Mouse (Mus musculus) stomach, postnatal 0 days (tissue): Measurements from ENCODE around the gene Pdia2. TPM values are rescaled to one million over a fixed set of nuclear protein-coding genes. Genes with fewer than 3 reads are reported as not detected.

Experiments used
- ATAC-seq: fragments of 200-750 bp; cut with Nextera tagmentation; 2 replicates; pipeline ENCODE4 v1.8.0; 2017; ENCODE audit not compliant: low FRiP score, low TSS enrichment
- DNase-seq: peaks from one replicate; pipeline ENCODE4 v3.0.0-alpha.2; 2016; ENCODE audit warnings: low spot score
- H3K27ac ChIP-seq: fragments of 300-500 bp; sonication (generic); replicated peaks from 2 replicates; pipeline ENCODE4 v1.5.1; 2014; ENCODE audit warnings: mild to moderate bottlenecking, control low read depth
- H3K27me3 ChIP-seq: fragments of 300-500 bp; sonication (generic); 2 replicates; pipeline ENCODE4 v1.6.1; 2014; ENCODE audit warnings: low read length; ENCODE audit not compliant: control insufficient read depth, insufficient read depth
- H3K36me3 ChIP-seq: fragments of 300-500 bp; sonication (generic); 2 replicates; pipeline ENCODE4 v1.6.1; 2014; ENCODE audit warnings: low read length, mixed read lengths; ENCODE audit not compliant: control insufficient read depth, insufficient read depth
- H3K4me1 ChIP-seq: fragments of 300-500 bp; sonication (generic); replicated peaks from 2 replicates; pipeline ENCODE4 v1.6.1; 2014; ENCODE audit warnings: antibody characterized with exemption; ENCODE audit not compliant: control insufficient read depth, insufficient read depth
- H3K4me2 ChIP-seq: fragments of 300-500 bp; sonication (generic); replicated peaks from 2 replicates; pipeline ENCODE4 v1.6.1; 2014; ENCODE audit warnings: low read depth, mild to moderate bottlenecking, control low read depth, moderate library complexity
- H3K4me3 ChIP-seq: fragments of 300-500 bp; sonication (generic); 2 replicates; pipeline ENCODE4 v1.5.1; 2014; ENCODE audit warnings: low read depth, low read length, control low read depth
- H3K9ac ChIP-seq: fragments of 300-500 bp; sonication (generic); 2 replicates; pipeline ENCODE4 v1.6.1; 2014; ENCODE audit warnings: mild to moderate bottlenecking, low read length, control low read depth, mixed read lengths
- H3K9me3 ChIP-seq: fragments of 300-500 bp; sonication (generic); 2 replicates; pipeline ENCODE4 v1.6.1; 2016; ENCODE audit warnings: low read length; ENCODE audit not compliant: control insufficient read depth
- CTCF ChIP-seq: IDR thresholded peaks from 2 replicates; pipeline ENCODE4 v1.5.1; 2016; ENCODE audit warnings: antibody characterized with exemption, low read depth, mild to moderate bottlenecking, moderate library complexity
- EP300 ChIP-seq: optimal IDR thresholded peaks from 2 replicates; pipeline ENCODE3; 2016; ENCODE audit warnings: antibody characterized with exemption
- WGBS: fragments of 180-500 bp; shearing (Covaris S2); extraction: QIAGEN DNeasy Blood & Tissue Kit; methylation state at CpG from one replicate; pipeline ENCODE4 v1.1.7; 2014; 5-methylcytosine and 5-hydroxymethylcytosine counted together
- polyA plus RNA-seq: library from polyadenylated mRNA; unstranded; fragments of >200 nt; fragmentation: Nextera tagmentation; extraction: Ambion mirVana; gene quantifications from 2 replicates; pipeline ENCODE4 v1.2.1, GENCODE M21; 2015

The Pdia2 gene
- polyA plus RNA-seq, 1 experiment from 2014 or later: 172 TPM

DNA sequence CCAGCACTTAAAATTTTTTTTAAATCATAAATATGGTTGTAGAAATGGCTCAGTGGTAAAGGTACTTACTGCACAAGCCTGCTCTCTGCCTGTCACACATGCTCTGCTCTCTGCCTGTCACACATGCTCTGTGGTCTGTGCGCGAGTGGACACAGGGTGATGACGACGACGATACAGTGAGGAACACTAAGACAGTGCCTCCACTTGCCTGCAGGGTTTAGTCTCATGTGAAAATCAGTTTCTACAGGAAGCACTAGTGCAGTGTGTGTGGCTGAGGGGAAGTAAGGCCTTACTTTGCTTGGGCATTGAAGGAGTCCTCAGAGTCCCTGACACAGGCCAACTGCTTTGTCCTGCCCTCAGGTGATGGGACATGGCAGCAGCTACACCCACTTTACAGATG is 30.9 kb upstream of the Pdia2 start:
- no peak for DNase-seq
- Histone ChIP-seq H3K9me3 (no peaks in the 10 kb centered on the region), H3K4me2 (no peak overlapping the region), H3K4me1 (no peaks in the 10 kb centered on the region), H3K9ac (no peak overlapping the region), H3K27me3 (no peaks in the 10 kb centered on the region), H3K36me3 (no peaks in the 10 kb centered on the region), H3K27ac (no peak overlapping the region), H3K4me3 (no peak overlapping the region)
- no peak for ATAC-seq
- TF ChIP-seq EP300: no peak
- TF ChIP-seq CTCF: no peak
- WGBS: 90% methylated on average over 5 of the region's 5 CpGs

GRCm38 (mm10) chr17:26225150-26225549 is 26.3 kb upstream of the Pdia2 start:
- Histone ChIP-seq H3K27ac (peak overlapping the region; percentile 87), H3K9ac (no peak overlapping the region), H3K27me3 (no peaks in the 10 kb centered on the region), H3K9me3 (no peaks in the 10 kb centered on the region), H3K36me3 (peaks cover 3% of the 10 kb centered on the region; the same call in 1 of the 2 replicates), H3K4me2 (no peak overlapping the region), H3K4me1 (no peaks in the 10 kb centered on the region), H3K4me3 (no peak overlapping the region)
- TF ChIP-seq EP300: no peak
- TF ChIP-seq CTCF: no peak
- ATAC-seq: peak; percentile 93
- 55% methylated on average over 12 of the region's 12 CpGs for WGBS
- peak; percentile 93 for DNase-seq

- H3K36me3 ChIP-seq: peaks cover 10% of the 10 kb centered on the region; the same call in 1 of the 2 replicates
- H3K4me3 ChIP-seq: no peak overlapping the region
- WGBS: 56% methylated on average over 2 of the region's 2 CpGs
- TF ChIP-seq EP300 (no peak), CTCF (no peak)
- no peak overlapping the region for H3K9ac ChIP-seq
- ATAC-seq (peak; percentile 62), DNase-seq (peak; percentile 56)
- no peaks in the 10 kb centered on the region for H3K4me1 ChIP-seq
- H3K27me3 ChIP-seq: no peaks in the 10 kb centered on the region
- H3K9me3 ChIP-seq: no peaks in the 10 kb centered on the region
- H3K4me2 ChIP-seq: no peak overlapping the region
- peak overlapping the region; percentile 75 for H3K27ac ChIP-seq
These were observed 22.6 kb upstream of the Pdia2 start for GRCm38 (mm10) chr17:26221508-26221907.

DNA sequence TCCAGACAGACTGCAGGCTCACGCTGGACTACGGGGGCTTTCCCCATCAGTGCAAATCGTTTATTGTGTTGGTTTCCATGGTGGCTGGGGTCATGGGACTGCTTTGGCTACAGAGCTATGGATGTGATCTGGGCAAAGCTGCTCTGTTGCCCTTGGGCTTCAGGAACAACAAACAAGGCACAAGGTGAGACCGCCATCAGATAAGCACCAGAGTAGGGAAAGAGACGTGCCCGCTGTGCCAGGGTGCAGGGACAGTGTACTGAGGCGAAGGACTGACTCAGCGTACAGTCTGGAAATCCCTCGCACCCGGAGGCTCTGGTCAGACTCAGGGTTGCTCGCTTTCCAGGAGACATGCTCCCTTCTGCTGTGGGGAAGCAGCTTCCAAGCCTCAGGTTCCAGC is 13.8 kb upstream of the Pdia2 start:
- Histone ChIP-seq H3K27ac (peak overlapping the region; percentile 71), H3K36me3 (0 out of 2 replicates have a peak, but pooled peaks cover 3% of the 10 kb centered on the region), H3K4me1 (no peaks in the 10 kb centered on the region), H3K4me2 (no peak overlapping the region), H3K4me3 (no peak overlapping the region), H3K27me3 (no peaks in the 10 kb centered on the region), H3K9ac (no peak overlapping the region), H3K9me3 (no peaks in the 10 kb centered on the region)
- TF ChIP-seq EP300: no peak
- TF ChIP-seq CTCF: no peak
- peak; percentile 75 for ATAC-seq
- WGBS: 76% methylated on average over 11 of the region's 11 CpGs
- peak; percentile 66 for DNase-seq

DNA sequence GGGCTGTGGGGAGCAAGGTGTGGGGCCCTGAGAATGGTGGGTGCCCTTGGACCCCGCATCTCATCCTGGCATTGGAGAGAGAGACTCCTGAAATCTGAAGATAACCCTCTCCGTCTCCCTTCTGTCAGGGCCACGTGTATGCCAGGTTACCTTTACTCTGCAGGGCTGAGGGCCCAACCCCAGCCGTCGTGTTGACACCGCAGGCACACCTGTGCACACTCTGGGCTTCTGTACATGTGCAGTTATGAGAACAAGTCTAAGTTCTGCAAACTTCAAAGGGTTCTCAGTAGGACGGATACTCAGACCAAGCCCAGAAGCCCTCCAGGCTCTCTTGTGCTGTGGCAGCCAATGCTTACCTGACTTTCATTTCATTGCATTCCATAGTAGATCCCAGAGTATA is 13.4 kb upstream of the Pdia2 start:
- no peak overlapping the region for H3K4me3 ChIP-seq
- no peak overlapping the region for H3K4me2 ChIP-seq
- no peaks in the 10 kb centered on the region for H3K36me3 ChIP-seq
- no peak overlapping the region for H3K9ac ChIP-seq
- 60% methylated on average over 7 of the region's 7 CpGs for WGBS
- ATAC-seq (peak; percentile 83), DNase-seq (peak; percentile 80)
- no peaks in the 10 kb centered on the region for H3K9me3 ChIP-seq
- peak overlapping the region; percentile 71 for H3K27ac ChIP-seq
- H3K27me3 ChIP-seq: no peaks in the 10 kb centered on the region
- TF ChIP-seq EP300 (no peak), CTCF (no peak)
- H3K4me1 ChIP-seq: no peaks in the 10 kb centered on the region

DNA sequence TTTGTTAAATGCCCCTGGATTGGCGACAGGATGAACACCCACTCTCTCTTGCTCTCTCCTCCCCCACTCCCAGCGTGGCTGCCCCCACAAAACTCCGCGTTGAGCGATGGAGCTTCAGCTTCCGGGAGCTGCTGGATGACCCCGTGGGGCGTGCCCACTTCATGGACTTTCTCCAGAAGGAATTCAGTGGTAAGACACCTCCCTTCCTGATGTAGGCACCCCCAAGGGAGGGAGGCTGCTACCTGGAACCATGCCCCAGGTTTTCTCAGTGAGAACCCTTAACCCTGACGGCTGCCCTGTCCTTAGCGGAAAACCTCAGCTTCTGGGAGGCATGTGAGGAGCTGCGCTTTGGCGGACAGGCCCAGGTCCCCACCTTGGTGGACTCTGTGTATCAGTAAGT is 8.8 kb upstream of the Pdia2 start, which contains the start of gene Arhgdig:
TSS of gene Arhgdig (minus strand) at position 101 of the 400 bp plus-strand sequence.
- DNase-seq: no peak
- TF ChIP-seq EP300: no peak
- no peak for TF ChIP-seq CTCF
- no peaks in the 10 kb centered on the region for H3K36me3 ChIP-seq
- WGBS: 86% methylated on average over 12 of the region's 12 CpGs
- H3K4me2 ChIP-seq: no peak within 1 kb of the TSS
- no peaks in the 10 kb centered on the region for H3K4me1 ChIP-seq
- no peak within 1 kb of the TSS for H3K27ac ChIP-seq
- no peak within 1 kb of the TSS for H3K4me3 ChIP-seq
- no peak for ATAC-seq
- H3K9me3 ChIP-seq: no peaks in the 10 kb centered on the region
- no peak within 1 kb of the TSS for H3K9ac ChIP-seq
- no peaks in the 10 kb centered on the region for H3K27me3 ChIP-seq
